Mouse (Mus musculus) hematopoietic stem cell, adult 5-6 weeks (primary cell): Measurements from ENCODE around the gene Ptgis. TPM values are rescaled to one million over a fixed set of nuclear protein-coding genes. Genes with fewer than 3 reads are reported as not detected.

Source experiments
- ATAC-seq, 2 experiments: fragments of 125-278 bp in 1 of 2; replicated peaks in 1 of 2; 2 replicates each; pipeline ENCODE4 v1.8.0; 2016 to 2017; ENCODE audit warnings: inconsistent platforms in 2 of 2, mild to moderate bottlenecking in 2 of 2, moderate number of reproducible peaks in 2 of 2, low read depth in 1 of 2, moderate TSS enrichment in 1 of 2; ENCODE audit not compliant: low FRiP score in 2 of 2, poor library complexity in 2 of 2, severe bottlenecking in 2 of 2, insufficient read depth in 1 of 2, low TSS enrichment in 1 of 2
- total RNA-seq: library from RNA; stranded (forward); fragments of 172-1452, 232-1000 nt; gene quantifications from 2 replicates; pipeline ENCODE4 v1.2.3, GENCODE M21; 2017

Ptgis gene
- total RNA-seq, 1 experiment from 2014 or later, result not detected

GRCm38 (mm10) chr2:167149035-167149434 lies 91.4 kb downstream of the Ptgis start:
- ATAC-seq, result no peak

GRCm38 (mm10) chr2:167147708-167148107 lies 92.7 kb downstream of the Ptgis start:
- no peak; a peak in 1 of 4 replicates for ATAC-seq

- ATAC-seq, result no peak
These were observed 94.5 kb downstream of the Ptgis start for GRCm38 (mm10) chr2:167145904-167146303.

- ATAC-seq, result no peak
These were observed 95.7 kb downstream of the Ptgis start for GRCm38 (mm10) chr2:167144439-167145307.

- ATAC-seq, result no peak
These were observed 96.5 kb downstream of the Ptgis start for GRCm38 (mm10) chr2:167143914-167144313.

- ATAC-seq, result no peak
These were observed 98.1 kb downstream of the Ptgis start for GRCm38 (mm10) chr2:167142282-167142681.

- peak in 1 of 2 experiments; percentile 33; a peak in 1 of 4 replicates for ATAC-seq
These were observed 98.6 kb downstream of the Ptgis start for GRCm38 (mm10) chr2:167141810-167142209.

Other genes with a start within 250 kb of the Ptgis start
- 48.0 and 49.4 TPM in 2 replicates for gene Stau1, start 244.3 kb downstream of the Ptgis start, total RNA-seq
- gene Ddx27, start 225.4 kb downstream of the Ptgis start, total RNA-seq, result 89.6 and 120 TPM in 2 replicates
- 24.9 and 35.7 TPM in 2 replicates for gene Znfx1, start 177.6 kb downstream of the Ptgis start, total RNA-seq
- gene Kcnb1, start 50.4 kb downstream of the Ptgis start, total RNA-seq, result 1.4 and 2.6 TPM in 2 replicates
- 9.9 and 21.1 TPM in 2 replicates for gene B4galt5, start 108.6 kb upstream of the Ptgis start, total RNA-seq
- 38.8 and 56.3 TPM in 2 replicates for gene Slc9a8, start 181.1 kb upstream of the Ptgis start, total RNA-seq